32 mouse cellular contexts compared by ENCODE assay signal in genomic region chr12:80631790-80632189, GRCm38 (mm10).
"Had no signal": no experiment of that assay in that cellular context is flagged by ENCODE, and none has a peak within 500 bp of the region (broad histone marks: within the 10 kb centered on the region; RNA-seq: fewer than 3 reads in every experiment).

No protein-coding gene starts in this region.

- ATAC-seq: liver, embryonic 12.5 days; liver, postnatal 0 days; lung, postnatal 0 days; midbrain, embryonic 13.5 days; midbrain, embryonic 15.5 days; midbrain, embryonic 16.5 days had no signal

- H3K9me3 ChIP-seq: limb, embryonic 10.5 days; limb, embryonic 12.5 days; limb, embryonic 13.5 days; limb, embryonic 15.5 days; liver, embryonic 12.5 days; liver, embryonic 13.5 days; liver, embryonic 15.5 days; lung, embryonic 15.5 days; megakaryocyte, embryonic 14.5 days; midbrain, embryonic 10.5 days; midbrain, embryonic 12.5 days; midbrain, embryonic 13.5 days; midbrain, embryonic 15.5 days; neural tube, embryonic 12.5 days had no signal

- H3K27ac ChIP-seq: limb, embryonic 10.5 days; limb, embryonic 12.5 days; limb, embryonic 13.5 days; limb, embryonic 15.5 days; liver, embryonic 12.5 days; liver, embryonic 13.5 days; liver, embryonic 14.5 days; liver, embryonic 15.5 days; lung, embryonic 15.5 days; macrophage; midbrain, embryonic 10.5 days; midbrain, embryonic 12.5 days; midbrain, embryonic 13.5 days; midbrain, embryonic 15.5 days; neural tube, embryonic 12.5 days had no signal

- H3K4me3 ChIP-seq: limb, embryonic 10.5 days; limb, embryonic 12.5 days; limb, embryonic 13.5 days; limb, embryonic 15.5 days; liver, embryonic 12.5 days; liver, embryonic 13.5 days; liver, embryonic 15.5 days; lung, embryonic 15.5 days; megakaryocyte, embryonic 14.5 days; midbrain, embryonic 10.5 days; midbrain, embryonic 12.5 days; midbrain, embryonic 13.5 days; midbrain, embryonic 15.5 days; myocyte; neural tube, embryonic 12.5 days had no signal

- H3K4me2 ChIP-seq: limb, embryonic 12.5 days; limb, embryonic 13.5 days; limb, embryonic 15.5 days; liver, embryonic 11.5 days; liver, embryonic 12.5 days; liver, embryonic 13.5 days; liver, embryonic 15.5 days; lung, embryonic 14.5 days; lung, embryonic 15.5 days; midbrain, embryonic 11.5 days; midbrain, embryonic 12.5 days; midbrain, embryonic 13.5 days; midbrain, embryonic 15.5 days; neural tube, embryonic 12.5 days had no signal

- H3K4me1 ChIP-seq: limb, embryonic 12.5 days; limb, embryonic 13.5 days; limb, embryonic 15.5 days; liver, embryonic 12.5 days; liver, embryonic 13.5 days; liver, embryonic 15.5 days; lung, embryonic 15.5 days; megakaryocyte, embryonic 14.5 days; midbrain, embryonic 13.5 days; midbrain, embryonic 15.5 days; neural tube, embryonic 12.5 days had no signal

- H3K9ac ChIP-seq: limb, embryonic 12.5 days; limb, embryonic 13.5 days; limb, embryonic 15.5 days; liver, embryonic 12.5 days; liver, embryonic 13.5 days; liver, embryonic 14.5 days; liver, embryonic 15.5 days; liver, postnatal 0 days; lung, embryonic 14.5 days; lung, embryonic 15.5 days; midbrain, embryonic 12.5 days; midbrain, embryonic 13.5 days; midbrain, embryonic 15.5 days; neural tube, embryonic 12.5 days had no signal

- H3K27me3 ChIP-seq: limb, embryonic 12.5 days; limb, embryonic 13.5 days; limb, embryonic 15.5 days; liver, embryonic 12.5 days; liver, embryonic 13.5 days; liver, embryonic 15.5 days; lung, embryonic 15.5 days; megakaryocyte, embryonic 14.5 days; midbrain, embryonic 12.5 days; midbrain, embryonic 13.5 days; midbrain, embryonic 15.5 days; neural tube, embryonic 12.5 days had no signal

- DNase-seq: left cerebral cortex, postnatal 4 days; liver; liver, embryonic 13.5 days; liver, postnatal 0 days; lung, adult 18-20 months; lung, adult 2 months; lung, embryonic 14.5 days; lung, postnatal 10 days; lung, postnatal 14 days; lung, postnatal 36 days; lung, postnatal 4 days; midbrain, embryonic 14.5 days had no signal
